Mouse (Mus musculus) stomach, postnatal 0 days (tissue): ENCODE results near the gene Gm49630. TPM values are rescaled to one million over a fixed set of nuclear protein-coding genes. Genes with fewer than 3 reads are reported as not detected.
"Not testable (repeated sequence)": the region's sequence is repeated elsewhere in the genome, so short reads cannot be mapped to it uniquely, and the experiment has no call there.

ENCODE experiments used
- ATAC-seq: fragments of 200-750 bp; cut with Nextera tagmentation; 2 replicates; pipeline ENCODE4 v1.8.0; 2017; ENCODE audit not compliant: low FRiP score, low TSS enrichment
- DNase-seq: peaks from one replicate; pipeline ENCODE4 v3.0.0-alpha.2; 2016; ENCODE audit warnings: low spot score
- H3K27ac ChIP-seq: fragments of 300-500 bp; sonication (generic); replicated peaks from 2 replicates; pipeline ENCODE4 v1.5.1; 2014; ENCODE audit warnings: mild to moderate bottlenecking, control low read depth
- H3K27me3 ChIP-seq: fragments of 300-500 bp; sonication (generic); 2 replicates; pipeline ENCODE4 v1.6.1; 2014; ENCODE audit warnings: low read length; ENCODE audit not compliant: control insufficient read depth, insufficient read depth
- H3K36me3 ChIP-seq: fragments of 300-500 bp; sonication (generic); 2 replicates; pipeline ENCODE4 v1.6.1; 2014; ENCODE audit warnings: low read length, mixed read lengths; ENCODE audit not compliant: control insufficient read depth, insufficient read depth
- H3K4me1 ChIP-seq: fragments of 300-500 bp; sonication (generic); replicated peaks from 2 replicates; pipeline ENCODE4 v1.6.1; 2014; ENCODE audit warnings: antibody characterized with exemption; ENCODE audit not compliant: control insufficient read depth, insufficient read depth
- H3K4me2 ChIP-seq: fragments of 300-500 bp; sonication (generic); replicated peaks from 2 replicates; pipeline ENCODE4 v1.6.1; 2014; ENCODE audit warnings: low read depth, mild to moderate bottlenecking, control low read depth, moderate library complexity
- H3K4me3 ChIP-seq: fragments of 300-500 bp; sonication (generic); 2 replicates; pipeline ENCODE4 v1.5.1; 2014; ENCODE audit warnings: low read depth, low read length, control low read depth
- H3K9ac ChIP-seq: fragments of 300-500 bp; sonication (generic); 2 replicates; pipeline ENCODE4 v1.6.1; 2014; ENCODE audit warnings: mild to moderate bottlenecking, low read length, control low read depth, mixed read lengths
- H3K9me3 ChIP-seq: fragments of 300-500 bp; sonication (generic); 2 replicates; pipeline ENCODE4 v1.6.1; 2016; ENCODE audit warnings: low read length; ENCODE audit not compliant: control insufficient read depth
- CTCF ChIP-seq: IDR thresholded peaks from 2 replicates; pipeline ENCODE4 v1.5.1; 2016; ENCODE audit warnings: antibody characterized with exemption, low read depth, mild to moderate bottlenecking, moderate library complexity
- WGBS: fragments of 180-500 bp; shearing (Covaris S2); extraction: QIAGEN DNeasy Blood & Tissue Kit; methylation state at CpG from one replicate; pipeline ENCODE4 v1.1.7; 2014; 5-methylcytosine and 5-hydroxymethylcytosine counted together
- polyA plus RNA-seq: library from polyadenylated mRNA; unstranded; fragments of >200 nt; fragmentation: Nextera tagmentation; extraction: Ambion mirVana; gene quantifications from 2 replicates; pipeline ENCODE4 v1.2.1, GENCODE M21; 2015

Gm49630 gene
- not detected in 2 replicates for polyA plus RNA-seq

GRCm38 (mm10) chr17:7371879-7372278, at the start of gene Gm49630:
Gene Gm49630 (minus strand): TSS chr17:7371979.
- H3K9ac ChIP-seq, H3K4me1 ChIP-seq, H3K4me2 ChIP-seq, H3K27ac ChIP-seq, ATAC-seq, H3K36me3 ChIP-seq, H3K27me3 ChIP-seq, H3K4me3 ChIP-seq, DNase-seq, H3K9me3 ChIP-seq: not testable (repeated sequence)
- WGBS, result 53% methylated on average over 2 of the region's 5 CpGs

GRCm38 (mm10) chr17:7420191-7420973, 48.6 kb upstream of the Gm49630 start:
- TF ChIP-seq CTCF, result peak; percentile 64
- not testable (repeated sequence) for H3K4me1 ChIP-seq, H3K4me3 ChIP-seq, H3K9me3 ChIP-seq, H3K27ac ChIP-seq, H3K27me3 ChIP-seq, H3K36me3 ChIP-seq, H3K9ac ChIP-seq, H3K4me2 ChIP-seq
- WGBS, result 0% methylated on average over 2 of the region's 3 CpGs
- ATAC-seq (peak; percentile 82), DNase-seq (peak; percentile 14)

- H3K4me3 ChIP-seq, DNase-seq, H3K9me3 ChIP-seq, H3K4me2 ChIP-seq, ATAC-seq, H3K9ac ChIP-seq, H3K27ac ChIP-seq, H3K36me3 ChIP-seq, H3K27me3 ChIP-seq, H3K4me1 ChIP-seq: not testable (repeated sequence)
- WGBS, result 83% methylated on average over 7 of the region's 9 CpGs
Observed at GRCm38 (mm10) chr17:7414601-7415310, 43.0 kb upstream of the Gm49630 start.

GRCm38 (mm10) chr17:7413336-7413735, 41.6 kb upstream of the Gm49630 start:
- H3K4me3 ChIP-seq, DNase-seq, H3K27ac ChIP-seq, H3K4me2 ChIP-seq, H3K36me3 ChIP-seq, H3K9ac ChIP-seq, H3K9me3 ChIP-seq, H3K27me3 ChIP-seq, H3K4me1 ChIP-seq, ATAC-seq: not testable (repeated sequence)
- 73% methylated on average over 8 of the region's 8 CpGs for WGBS

- DNase-seq, H3K9ac ChIP-seq, H3K4me2 ChIP-seq, H3K27me3 ChIP-seq, H3K4me1 ChIP-seq, H3K36me3 ChIP-seq, H3K27ac ChIP-seq, H3K4me3 ChIP-seq, ATAC-seq, H3K9me3 ChIP-seq: not testable (repeated sequence)
- 68% methylated on average over 6 of the region's 6 CpGs for WGBS
Observed at GRCm38 (mm10) chr17:7399770-7400169, 28.0 kb upstream of the Gm49630 start.

- not testable (repeated sequence) for H3K9ac ChIP-seq, DNase-seq, H3K4me2 ChIP-seq, H3K36me3 ChIP-seq, H3K27ac ChIP-seq, H3K27me3 ChIP-seq, H3K4me1 ChIP-seq, H3K4me3 ChIP-seq, H3K9me3 ChIP-seq
- peak; percentile 92 for ATAC-seq
- WGBS, result 57% methylated on average over 6 of the region's 6 CpGs
Observed at GRCm38 (mm10) chr17:7398198-7398847, 26.5 kb upstream of the Gm49630 start.

GRCm38 (mm10) chr17:7397079-7397478, 25.3 kb upstream of the Gm49630 start:
- not testable (repeated sequence) for H3K27me3 ChIP-seq, H3K36me3 ChIP-seq, ATAC-seq, H3K9me3 ChIP-seq, H3K4me3 ChIP-seq, H3K4me1 ChIP-seq, DNase-seq, H3K4me2 ChIP-seq, H3K9ac ChIP-seq, H3K27ac ChIP-seq
- WGBS, result 73% methylated on average over 13 of the region's 13 CpGs

- H3K4me3 ChIP-seq, H3K9ac ChIP-seq, H3K4me1 ChIP-seq, H3K27ac ChIP-seq, H3K9me3 ChIP-seq, DNase-seq, H3K36me3 ChIP-seq, H3K27me3 ChIP-seq, ATAC-seq, H3K4me2 ChIP-seq: not testable (repeated sequence)
- no CpG with 5 or more reads among the region's 2 CpGs for WGBS
Observed at GRCm38 (mm10) chr17:7396288-7396687, 24.5 kb upstream of the Gm49630 start.
